Mouse (Mus musculus): Measurements from ENCODE around the gene Ier3. TPM values are rescaled to one million over a fixed set of nuclear protein-coding genes. Genes with fewer than 3 reads are reported as not detected.
"Not testable (repeated sequence)": the region's sequence is repeated elsewhere in the genome, so short reads cannot be mapped to it uniquely, and the experiment has no call there.

The Ier3 gene
- polyA plus RNA-seq, 1 experiment, result 14.8 TPM

DNA sequence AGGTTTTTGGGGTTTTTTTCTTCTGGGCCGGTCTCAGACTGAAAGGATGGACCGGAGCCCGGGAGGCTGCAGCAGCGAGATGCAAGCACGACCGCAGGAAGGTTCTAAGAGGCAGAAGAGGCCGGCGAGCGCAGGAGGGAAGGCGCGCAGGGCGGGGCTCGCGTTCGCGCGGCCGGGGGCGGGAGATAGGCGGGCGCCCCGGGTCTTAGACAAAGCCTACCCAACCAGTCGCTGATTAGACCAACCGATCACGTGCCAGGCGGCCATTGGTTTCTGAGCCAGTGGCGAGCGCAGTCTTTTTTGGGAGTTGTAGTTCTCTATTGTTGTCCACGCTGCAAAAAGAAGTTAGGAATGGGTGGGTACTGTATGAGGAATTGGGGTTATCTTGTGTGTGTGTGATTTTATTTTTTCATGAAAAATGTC is 16.6 kb downstream of the Ier3 start, which contains the start of gene Tubb5:
Tubb5 (minus strand) TSS at position 185 of the 423 bp plus-strand sequence.
- no peak for TF ChIP-seq GATA1 (IDR thresholded peaks at IDR 0.05; ENCODE audit: low read length)
- TF ChIP-seq TAL1 (IDR thresholded peaks at IDR 0.05; ENCODE audit: low read length), result no peak
- H3K4me3 ChIP-seq (replicated peaks), result peak within 1 kb of the TSS; percentile 78
- peaks cover 77% of the 10 kb centered on the region for H3K4me1 ChIP-seq (ENCODE audit: control insufficient read depth)
- H3K36me3 ChIP-seq (ENCODE audit: control insufficient read depth), result peaks cover 48% of the 10 kb centered on the region
- H3K9me3 ChIP-seq (ENCODE audit: control insufficient read depth, low read length), result no peaks in the 10 kb centered on the region; the same call in 1 of the 2 replicates
- H3K27me3 ChIP-seq (ENCODE audit: control insufficient read depth), result no peaks in the 10 kb centered on the region; the same call in 1 of the 2 replicates

DNA sequence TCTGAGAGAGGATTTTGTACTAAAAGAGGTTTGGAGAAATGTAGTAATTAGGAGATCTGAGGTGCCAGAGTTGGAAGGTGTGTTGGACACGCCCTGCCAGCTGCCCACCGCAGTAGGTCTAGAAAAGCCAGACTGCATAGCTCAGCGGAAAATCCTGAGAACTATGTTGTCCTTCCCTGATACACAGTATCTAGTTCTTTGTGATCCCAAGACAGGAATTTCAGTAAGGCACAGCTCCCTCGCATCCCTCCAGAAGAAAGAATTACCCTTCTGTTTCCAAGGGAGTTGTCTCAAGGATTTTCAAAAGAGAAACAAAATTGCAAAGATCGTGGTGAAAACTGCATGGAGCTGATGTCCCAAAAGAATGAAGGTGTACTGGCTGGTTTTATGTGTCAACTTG is 17.1 kb downstream of the Ier3 start:
- no peaks in the 10 kb centered on the region; the same call in 1 of the 2 replicates for H3K27me3 ChIP-seq (ENCODE audit: control insufficient read depth)
- H3K4me3 ChIP-seq (replicated peaks), result peak overlapping the region; percentile 78
- H3K9me3 ChIP-seq (ENCODE audit: control insufficient read depth, low read length), result no peaks in the 10 kb centered on the region; the same call in 1 of the 2 replicates
- H3K36me3 ChIP-seq (ENCODE audit: control insufficient read depth), result peaks cover 48% of the 10 kb centered on the region
- TF ChIP-seq TAL1 (IDR thresholded peaks at IDR 0.05; ENCODE audit: low read length) (no peak), GATA1 (IDR thresholded peaks at IDR 0.05; ENCODE audit: low read length) (no peak)
- peaks cover 76% of the 10 kb centered on the region for H3K4me1 ChIP-seq (ENCODE audit: control insufficient read depth)

DNA sequence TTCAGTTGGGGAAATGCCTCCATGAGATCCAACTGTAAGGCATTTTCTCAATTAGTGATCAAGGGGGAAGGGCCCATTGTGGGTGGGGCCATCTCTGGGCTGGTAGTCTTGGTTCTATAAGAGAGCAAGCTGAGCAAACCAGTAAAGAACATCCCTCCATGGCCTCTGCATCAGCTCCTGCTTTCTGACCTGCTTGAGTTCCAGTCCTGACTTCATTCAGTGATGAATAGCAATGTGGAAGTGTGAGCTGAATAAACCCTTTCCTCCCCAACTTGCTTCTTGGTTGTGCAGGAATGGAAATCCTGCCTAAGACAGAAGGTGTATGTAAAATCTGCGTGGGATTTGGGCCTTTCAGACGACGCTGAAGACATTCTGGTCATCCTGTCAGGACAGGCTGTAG is 17.5 kb downstream of the Ier3 start:
- peak overlapping the region; percentile 78 for H3K4me3 ChIP-seq (replicated peaks)
- H3K36me3 ChIP-seq (ENCODE audit: control insufficient read depth), result peaks cover 48% of the 10 kb centered on the region
- not testable (repeated sequence) for H3K9me3 ChIP-seq (ENCODE audit: control insufficient read depth, low read length); H3K27me3 ChIP-seq (ENCODE audit: control insufficient read depth)
- peaks cover 74% of the 10 kb centered on the region for H3K4me1 ChIP-seq (ENCODE audit: control insufficient read depth)

DNA sequence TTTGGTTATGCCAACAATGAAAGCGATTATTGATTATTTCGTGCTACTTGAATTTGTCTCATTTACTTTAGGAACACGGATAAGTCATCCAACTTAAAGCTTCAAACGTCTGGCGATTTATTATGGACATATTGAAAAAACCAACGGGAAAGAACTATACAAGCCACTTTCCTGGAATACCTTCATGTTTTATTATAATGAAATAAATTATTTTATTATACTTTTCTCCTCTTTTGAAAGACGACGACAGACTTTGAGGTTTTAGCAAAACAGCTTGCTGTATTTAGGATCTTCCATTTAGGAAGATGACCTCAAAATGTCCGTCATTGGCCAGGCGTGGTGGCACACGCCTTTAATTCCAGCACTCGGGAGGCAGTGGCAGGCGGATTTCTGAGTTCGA is 19.1 kb downstream of the Ier3 start:
- TF ChIP-seq GATA1 (IDR thresholded peaks at IDR 0.05; ENCODE audit: low read length) (no peak), TAL1 (IDR thresholded peaks at IDR 0.05; ENCODE audit: low read length) (no peak)
- Histone ChIP-seq H3K27me3 (ENCODE audit: control insufficient read depth) (no peaks in the 10 kb centered on the region; the same call in 1 of the 2 replicates), H3K4me3 (replicated peaks) (peak overlapping the region; percentile 73), H3K9me3 (ENCODE audit: control insufficient read depth, low read length) (no peaks in the 10 kb centered on the region; the same call in 1 of the 2 replicates), H3K36me3 (ENCODE audit: control insufficient read depth) (peaks cover 48% of the 10 kb centered on the region), H3K4me1 (ENCODE audit: control insufficient read depth) (peaks cover 63% of the 10 kb centered on the region)

DNA sequence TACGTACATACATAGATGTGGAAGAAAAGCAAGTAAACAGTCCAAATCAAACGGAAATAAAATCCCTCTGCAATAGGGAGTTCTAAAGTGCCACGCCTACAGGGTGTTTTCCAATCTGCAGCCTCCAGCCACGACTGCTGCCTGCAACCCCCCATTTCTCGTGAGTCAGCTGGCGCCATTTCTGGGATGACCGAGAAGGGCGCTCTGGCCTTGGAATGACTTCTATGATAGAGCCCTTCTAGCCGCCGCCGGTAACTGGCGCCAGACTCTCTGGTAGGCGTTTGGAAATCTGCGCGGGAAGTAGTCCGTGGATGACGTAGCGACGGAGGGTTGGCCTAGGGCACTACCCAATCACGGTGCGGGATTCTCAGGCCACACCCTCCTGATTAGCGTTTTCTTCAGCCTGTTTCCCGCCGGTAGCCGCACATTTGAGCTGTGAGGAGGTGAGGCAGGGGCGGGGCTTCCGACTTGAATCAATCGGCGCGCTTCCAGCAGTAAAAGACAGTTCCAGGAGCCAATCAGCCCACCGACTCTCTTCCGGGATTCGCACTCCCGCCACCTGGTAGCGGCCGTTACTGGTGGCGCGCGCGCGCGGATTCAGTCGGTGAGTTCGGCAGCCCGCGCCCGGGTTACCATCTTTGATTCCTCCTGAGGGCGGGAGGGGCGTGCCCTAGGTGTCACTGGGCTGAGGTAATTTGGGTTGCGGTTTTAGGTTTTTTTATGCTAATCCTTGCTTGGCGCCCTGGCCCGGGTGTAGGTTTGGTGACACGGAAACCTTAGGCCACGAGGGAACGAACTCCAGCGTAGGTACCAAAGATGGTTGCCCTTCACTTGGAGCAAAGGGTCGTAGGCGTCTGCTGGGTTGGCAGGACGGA is 19.8 kb downstream of the Ier3 start, which contains the start of gene Mdc1:
Mdc1 (plus strand) TSS at position 440 of the 875 bp plus-strand sequence.
- Histone ChIP-seq H3K4me3 (replicated peaks) (peak within 1 kb of the TSS; percentile 73), H3K9me3 (ENCODE audit: control insufficient read depth, low read length) (no peaks in the 10 kb centered on the region; the same call in 1 of the 2 replicates), H3K4me1 (ENCODE audit: control insufficient read depth) (peaks cover 55% of the 10 kb centered on the region), H3K27me3 (ENCODE audit: control insufficient read depth) (no peaks in the 10 kb centered on the region), H3K36me3 (ENCODE audit: control insufficient read depth) (peaks cover 48% of the 10 kb centered on the region)
- TF ChIP-seq GATA1 (IDR thresholded peaks at IDR 0.05; ENCODE audit: low read length) (peak; percentile 29; the same call in 1 of the 2 replicates), TAL1 (IDR thresholded peaks at IDR 0.05; ENCODE audit: low read length) (peak; percentile 62)

DNA sequence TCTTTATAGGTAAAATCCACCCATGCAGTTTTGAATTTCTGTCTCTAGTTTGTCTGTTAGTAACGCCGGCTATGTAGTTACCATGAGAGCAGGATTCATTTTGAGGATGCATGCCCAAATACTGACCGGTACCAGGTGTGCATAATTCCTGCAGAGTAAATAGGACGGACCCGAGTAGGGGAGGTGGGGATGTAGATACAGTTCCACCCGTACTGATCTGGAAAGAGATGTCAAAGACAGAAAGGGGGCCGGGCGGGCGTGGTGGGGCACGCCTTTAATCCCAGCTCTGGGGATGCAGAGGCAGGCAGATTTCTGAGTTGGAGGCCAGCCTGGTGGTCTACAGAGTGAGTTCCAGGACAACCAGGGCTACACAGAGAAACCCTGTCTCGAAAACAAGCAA is 20.5 kb downstream of the Ier3 start:
- Histone ChIP-seq H3K9me3 (ENCODE audit: control insufficient read depth, low read length) (no peaks in the 10 kb centered on the region), H3K4me1 (ENCODE audit: control insufficient read depth) (peaks cover 49% of the 10 kb centered on the region)
- no peak for TF ChIP-seq GATA1 (IDR thresholded peaks at IDR 0.05; ENCODE audit: low read length)
- no peak for TF ChIP-seq TAL1 (IDR thresholded peaks at IDR 0.05; ENCODE audit: low read length)

DNA sequence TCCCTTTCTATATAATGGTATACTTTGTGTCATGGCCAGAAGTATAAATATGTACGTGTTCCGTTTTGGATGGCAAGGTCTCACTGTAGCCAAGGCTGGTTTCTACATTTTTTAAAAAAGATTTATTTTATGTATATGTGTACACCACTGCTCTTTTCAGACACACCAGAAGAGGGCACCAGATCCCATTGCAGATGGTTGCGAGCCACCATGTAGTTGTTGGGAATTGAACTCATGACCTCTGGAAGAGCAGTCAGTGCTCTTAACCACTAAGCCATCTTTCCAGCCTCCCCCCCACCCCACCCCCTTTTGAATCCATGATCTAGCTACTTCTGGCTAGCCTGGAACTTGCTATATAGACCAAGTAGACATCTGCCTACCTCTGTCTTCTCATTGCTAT is 22.0 kb downstream of the Ier3 start:
- H3K9me3 ChIP-seq (ENCODE audit: control insufficient read depth, low read length), result no peaks in the 10 kb centered on the region
- H3K4me3 ChIP-seq (replicated peaks), result no peak overlapping the region
- H3K4me1 ChIP-seq (ENCODE audit: control insufficient read depth), result peaks cover 56% of the 10 kb centered on the region
- TF ChIP-seq GATA1 (IDR thresholded peaks at IDR 0.05; ENCODE audit: low read length) (no peak), TAL1 (IDR thresholded peaks at IDR 0.05; ENCODE audit: low read length) (no peak)
- H3K36me3 ChIP-seq (ENCODE audit: control insufficient read depth), result peaks cover 58% of the 10 kb centered on the region
- H3K27me3 ChIP-seq (ENCODE audit: control insufficient read depth), result no peaks in the 10 kb centered on the region

More for the DNA sequence above, 20.5 kb downstream of the Ier3 start:
- Histone ChIP-seq H3K4me3 (replicated peaks) (peak overlapping the region; percentile 73), H3K36me3 (ENCODE audit: control insufficient read depth) (peaks cover 48% of the 10 kb centered on the region), H3K27me3 (ENCODE audit: control insufficient read depth) (no peaks in the 10 kb centered on the region)

DNA sequence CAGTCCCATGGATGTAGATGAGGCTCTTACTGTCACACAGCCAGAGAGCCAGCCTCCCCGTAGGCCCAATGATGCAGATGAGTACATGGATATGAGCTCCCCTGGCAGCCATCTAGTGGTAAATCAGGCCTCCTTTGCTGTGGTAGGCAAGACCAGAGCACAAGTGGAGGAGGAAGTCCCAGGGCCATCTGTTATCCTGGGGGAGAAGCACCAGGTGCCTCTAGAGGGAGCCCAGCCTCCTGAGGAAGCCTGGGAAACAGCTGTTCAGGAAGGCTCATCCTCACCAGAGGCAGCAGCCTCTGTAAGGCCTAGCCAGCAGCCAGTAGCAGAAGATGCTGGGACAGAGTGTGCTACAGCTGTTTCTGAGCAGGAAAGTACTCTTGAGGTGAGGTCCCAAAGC is 26.6 kb downstream of the Ier3 start:
- TF ChIP-seq GATA1 (IDR thresholded peaks at IDR 0.05; ENCODE audit: low read length) (no peak), TAL1 (IDR thresholded peaks at IDR 0.05; ENCODE audit: low read length) (no peak)

DNA sequence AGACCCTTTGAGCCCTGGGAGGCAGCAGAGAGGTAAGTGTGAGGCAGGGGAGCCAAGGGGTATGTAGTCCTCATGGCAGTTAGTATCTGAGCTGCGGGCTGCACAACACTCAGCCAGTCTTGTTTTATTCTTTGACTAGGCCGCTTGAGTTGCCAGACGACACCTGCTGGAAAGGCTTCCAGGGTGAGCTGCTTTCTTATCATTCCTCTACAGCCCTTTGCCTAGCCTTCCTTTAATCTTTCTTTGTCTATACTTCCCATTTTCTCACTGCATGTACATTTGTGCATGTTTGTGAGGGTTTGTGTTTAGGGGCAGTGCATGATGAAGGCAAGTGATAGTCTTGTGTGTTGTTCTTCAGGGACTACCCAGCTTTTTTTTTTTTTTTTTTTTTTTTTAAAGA is 29.5 kb downstream of the Ier3 start:
- Histone ChIP-seq H3K4me1 (ENCODE audit: control insufficient read depth) (peaks cover 33% of the 10 kb centered on the region), H3K9me3 (ENCODE audit: control insufficient read depth, low read length) (no peaks in the 10 kb centered on the region), H3K36me3 (ENCODE audit: control insufficient read depth) (peaks cover 100% of the 10 kb centered on the region), H3K27me3 (ENCODE audit: control insufficient read depth) (no peaks in the 10 kb centered on the region), H3K4me3 (replicated peaks) (no peak overlapping the region)
- TF ChIP-seq GATA1 (IDR thresholded peaks at IDR 0.05; ENCODE audit: low read length) (no peak), TAL1 (IDR thresholded peaks at IDR 0.05; ENCODE audit: low read length) (no peak)

More for the DNA sequence above, 26.6 kb downstream of the Ier3 start:
- Histone ChIP-seq H3K4me1 (ENCODE audit: control insufficient read depth) (peaks cover 41% of the 10 kb centered on the region), H3K9me3 (ENCODE audit: control insufficient read depth, low read length) (no peaks in the 10 kb centered on the region), H3K4me3 (replicated peaks) (no peak overlapping the region), H3K27me3 (ENCODE audit: control insufficient read depth) (no peaks in the 10 kb centered on the region), H3K36me3 (ENCODE audit: control insufficient read depth) (peaks cover 99% of the 10 kb centered on the region)

Measured in erythroblast, embryonic 14.5 days (primary cell).